Mouse (Mus musculus) kidney, postnatal 4 days (tissue): ENCODE data around the gene Oaz1.

Experiments
- DNase-seq, 2 experiments: peaks; one replicate each; pipeline ENCODE4 v3.0.0; 2021; ENCODE audit warnings: mixed read lengths in 2 of 2

Gene Oaz1

DNA sequence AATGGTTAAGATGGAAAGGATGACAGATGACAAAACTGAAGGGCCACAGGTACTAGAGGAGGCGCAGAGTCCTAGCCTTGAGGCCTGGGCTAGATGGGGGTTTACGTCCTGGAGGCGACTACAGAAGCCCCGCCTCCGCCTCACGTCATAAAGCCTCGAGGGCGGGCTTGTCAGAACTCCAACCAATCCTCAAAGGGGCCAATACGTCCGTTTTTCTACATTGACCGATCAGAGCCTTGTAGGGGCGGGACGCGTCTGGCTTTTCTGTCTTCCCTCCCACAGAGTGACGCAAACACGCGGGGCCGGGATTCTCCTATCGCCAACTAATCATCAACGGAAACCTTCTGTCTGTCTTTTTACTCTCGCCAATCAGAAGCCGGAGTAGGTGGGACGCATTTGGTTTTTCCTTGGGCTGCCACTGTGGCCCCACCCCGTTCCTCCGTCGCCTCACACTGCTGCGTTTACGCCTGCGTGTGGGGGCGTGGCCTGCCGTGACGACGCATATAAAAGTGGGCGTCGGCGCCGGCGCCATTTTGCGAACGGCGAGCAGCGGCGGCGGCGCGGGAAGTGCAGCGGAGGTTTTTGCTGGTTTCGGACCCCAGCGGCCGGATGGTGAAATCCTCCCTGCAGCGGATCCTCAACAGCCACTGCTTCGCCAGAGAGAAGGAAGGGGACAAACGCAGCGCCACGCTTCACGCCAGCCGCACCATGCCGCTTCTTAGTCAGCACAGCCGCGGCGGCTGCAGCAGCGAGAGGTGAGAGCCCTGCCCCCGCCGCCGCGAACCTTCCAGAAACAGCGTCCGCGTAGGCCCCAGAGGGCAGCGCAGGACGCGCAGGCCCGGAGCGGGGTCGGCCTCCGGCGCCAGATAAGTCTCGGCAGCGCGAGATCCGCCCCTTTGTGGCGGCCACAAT is at the start of gene Oaz1:
Gene Oaz1 (plus strand): TSS at position 506 of the 912 bp plus-strand sequence.
- peak; percentile 98 to 99 for DNase-seq

GRCm38 (mm10) chr10:80777123-80777522 is 49.3 kb upstream of the Oaz1 start:
- DNase-seq = no peak

GRCm38 (mm10) chr10:80779565-80779964 is 46.9 kb upstream of the Oaz1 start:
- DNase-seq = no peak

DNA sequence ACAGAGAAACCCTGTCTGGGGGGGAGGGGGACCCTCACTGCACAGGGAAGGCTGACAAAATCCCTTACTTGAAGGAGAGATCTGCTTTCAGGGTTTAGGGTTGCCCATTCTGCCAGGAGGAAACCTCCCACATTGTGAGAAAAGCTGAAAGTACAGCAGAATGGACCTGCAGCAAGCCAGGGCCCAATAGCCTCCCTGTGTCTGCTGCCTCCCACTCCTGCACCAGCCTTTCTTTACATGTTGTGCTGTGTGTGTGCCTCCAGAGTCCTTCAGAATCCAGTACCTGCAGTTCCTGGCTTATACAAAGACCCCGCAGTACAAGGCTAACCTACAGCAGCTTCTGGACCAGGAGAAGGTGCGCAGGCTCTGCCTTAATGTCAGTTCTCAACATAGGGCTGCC is 42.2 kb upstream of the Oaz1 start:
- no peak for DNase-seq

DNA sequence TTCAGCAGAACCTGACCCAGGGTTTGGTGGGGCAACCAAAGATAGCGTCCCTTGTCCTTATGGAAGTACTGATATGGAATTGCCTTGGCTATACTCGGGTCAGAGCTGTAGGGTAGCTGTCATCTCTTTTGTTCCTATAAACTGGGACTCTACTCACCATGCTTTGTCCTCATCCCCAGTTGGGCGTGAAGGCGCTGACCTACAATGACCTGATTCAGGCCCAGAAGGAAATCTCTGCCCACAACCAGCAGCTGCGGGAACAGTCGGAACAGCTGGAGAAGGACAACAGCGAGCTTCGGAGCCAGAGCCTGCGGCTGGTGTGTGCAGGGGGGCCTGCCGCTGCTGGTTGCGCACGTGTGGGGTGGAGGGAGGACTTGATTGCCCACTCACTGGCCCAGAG is 41.6 kb upstream of the Oaz1 start:
- no peak for DNase-seq

GRCm38 (mm10) chr10:80785963-80786362 is 40.5 kb upstream of the Oaz1 start:
- no peak for DNase-seq

- DNase-seq = no peak
Measured at GRCm38 (mm10) chr10:80787517-80787916, 38.9 kb upstream of the Oaz1 start.

DNA sequence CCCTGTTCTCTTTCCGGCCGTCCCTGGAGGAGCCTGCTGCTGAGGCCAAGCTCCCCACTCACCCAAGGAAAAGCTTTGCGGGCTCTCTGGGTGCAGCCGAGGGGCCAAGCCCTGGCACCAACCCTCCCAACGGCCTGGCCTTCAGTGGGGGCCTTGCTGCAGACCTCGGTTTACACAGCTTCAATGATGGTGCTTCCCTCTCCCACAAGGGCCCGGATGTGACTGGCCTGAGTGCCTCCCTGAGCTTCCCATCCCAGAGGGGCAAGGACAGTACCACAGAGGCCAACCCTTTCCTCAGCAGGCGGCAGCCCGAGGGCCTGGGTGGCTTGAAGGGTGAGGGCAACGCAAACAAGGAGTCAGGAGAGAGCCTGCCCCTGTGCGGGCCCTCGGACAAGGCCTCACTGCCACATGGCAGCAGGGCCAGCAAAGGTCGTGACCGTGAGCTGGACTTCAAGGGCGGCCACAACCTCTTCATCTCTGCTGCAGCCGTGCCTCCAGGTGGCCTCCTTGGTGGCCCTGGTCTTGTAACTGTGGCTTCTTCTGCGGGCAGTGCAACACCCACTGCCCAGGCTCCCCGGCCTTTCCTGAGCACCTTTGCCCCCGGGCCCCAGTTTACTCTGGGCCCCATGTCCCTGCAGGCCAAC is 35.6 kb upstream of the Oaz1 start:
- DNase-seq = no peak

DNA sequence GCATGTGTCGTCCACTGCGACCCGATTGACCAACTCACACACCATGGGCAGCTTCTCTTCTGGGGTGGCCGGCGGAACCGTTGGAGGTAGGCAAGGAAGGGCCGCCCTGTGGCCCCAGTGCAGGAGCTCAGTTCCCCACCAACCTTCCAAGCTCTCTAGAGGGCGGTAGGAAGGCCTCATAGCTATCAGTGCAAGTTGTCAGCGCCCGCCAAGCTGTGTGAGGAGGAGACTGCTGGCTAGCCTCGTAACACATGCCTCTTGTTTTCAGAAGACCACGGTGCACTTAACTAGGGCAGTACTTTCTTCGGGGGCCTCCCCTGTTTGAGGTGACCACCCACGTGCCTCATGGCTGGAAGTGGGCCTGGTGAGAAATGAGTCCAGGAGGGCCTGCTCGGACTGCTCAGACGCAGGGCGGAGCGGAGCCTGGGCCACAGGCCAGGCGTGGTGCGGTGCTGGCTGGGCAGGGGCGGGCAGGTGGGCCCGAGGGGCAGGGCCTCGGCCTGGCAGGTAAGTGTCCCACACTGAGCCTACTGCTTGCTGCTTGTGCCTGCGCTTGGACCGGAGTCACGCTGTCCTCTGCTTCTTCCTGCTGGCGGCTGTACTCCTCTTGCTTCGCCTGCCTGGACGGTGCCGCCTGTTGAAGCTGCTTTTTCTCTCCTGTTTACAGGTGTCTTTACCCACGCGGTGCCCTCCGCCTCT is 34.8 kb upstream of the Oaz1 start:
- DNase-seq = peak in 1 of 2 experiments; percentile 39

- peak in 1 of 2 experiments; percentile 45 for DNase-seq
Measured at GRCm38 (mm10) chr10:80792175-80793032, 34.1 kb upstream of the Oaz1 start.

- DNase-seq = no peak
Measured at GRCm38 (mm10) chr10:80793033-80793784, 33.2 kb upstream of the Oaz1 start.

DNA sequence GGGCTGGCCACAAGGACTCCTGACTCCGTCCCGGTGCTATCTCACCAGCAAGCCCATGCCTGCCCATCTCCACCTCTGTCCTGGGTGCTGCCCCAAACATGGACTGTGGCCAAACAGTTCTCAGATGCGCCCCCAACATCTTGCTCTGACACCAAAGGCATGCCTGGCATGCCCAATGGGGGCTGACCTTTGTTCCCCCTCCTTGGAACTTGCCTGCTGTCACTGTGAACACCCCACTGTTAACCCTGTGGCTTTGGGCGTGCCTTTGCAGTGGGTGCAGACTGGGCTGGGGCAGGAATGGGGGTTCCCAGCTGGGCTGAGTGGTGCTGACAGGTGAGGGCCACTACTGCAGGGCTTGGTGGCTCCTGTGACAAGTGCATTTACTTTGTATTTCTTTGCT is 32.7 kb upstream of the Oaz1 start:
- no peak for DNase-seq

GRCm38 (mm10) chr10:80794750-80795149 is 31.7 kb upstream of the Oaz1 start:
- no peak for DNase-seq

DNA sequence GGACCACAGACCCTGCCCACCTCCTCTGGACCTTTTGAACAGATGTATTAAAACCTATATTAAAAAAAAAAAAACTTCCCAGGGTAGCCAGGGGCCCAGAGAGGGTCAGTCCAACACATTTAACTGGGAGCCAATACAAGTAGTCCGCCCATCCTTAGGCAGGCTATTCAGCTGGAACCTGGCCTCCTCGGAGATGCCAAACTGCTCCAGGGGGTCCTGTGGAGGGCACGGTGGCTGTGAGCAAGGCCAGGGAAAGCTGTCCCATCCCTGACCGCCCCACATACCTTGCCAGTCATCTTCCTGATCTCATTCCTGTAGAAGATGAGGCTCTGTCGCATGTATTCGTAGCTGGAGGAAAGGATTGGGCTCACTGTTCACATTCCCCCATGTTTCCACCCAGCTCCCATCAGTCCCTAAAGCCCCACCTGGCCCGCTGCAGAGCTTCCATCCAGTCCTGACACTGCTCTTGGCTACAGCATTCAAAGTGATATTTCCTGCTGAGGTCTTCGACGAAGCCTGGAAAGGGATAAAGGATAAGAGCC is 30.1 kb upstream of the Oaz1 start:
- no peak for DNase-seq

- peak in 1 of 2 experiments; percentile 91 for DNase-seq
Measured at GRCm38 (mm10) chr10:80797186-80798149, 29.0 kb upstream of the Oaz1 start.

GRCm38 (mm10) chr10:80798150-80799006 is 28.1 kb upstream of the Oaz1 start, which contains the start of the genes Sf3a2 and Plekhj1:
TSS of gene Sf3a2 (plus strand) at chr10:80798198.
TSS of gene Plekhj1 (minus strand) at chr10:80798626.
- DNase-seq = peak; percentile 96 to 97

GRCm38 (mm10) chr10:80799070-80799566 is 27.3 kb upstream of the Oaz1 start:
- no peak for DNase-seq

- DNase-seq = no peak
Measured at GRCm38 (mm10) chr10:80802204-80802912, 24.1 kb upstream of the Oaz1 start.
